9 mouse cellular contexts compared by ENCODE assay signal in genomic region chr8:64548054-64548850, GRCm38 (mm10).
A peak's percentile ranks its signal among the peaks of the same experiment; 100 is the strongest.
DNase-seq lines count a peak whose midpoint lies in the region; ATAC-seq and TF ChIP-seq lines count a peak whose summit lies in the region.
"Had no signal": no experiment of that assay in that cellular context is flagged by ENCODE, and none has a peak within 500 bp of the region (broad histone marks: within the 10 kb centered on the region; RNA-seq: fewer than 3 reads in every experiment).

No protein-coding gene starts in this region.

- intact Hi-C loops in left cerebral cortex, adult 2 months (cut with DNase I): loop anchor here (1.0 to 5.0 kb wide), 2 partner anchors 341 to 525 kb away; partner anchors contain the start of gene Tll1

- TF ChIP-seq CTCF in left cerebral cortex, adult 2 months (IDR thresholded peaks at IDR 0.05): peak; percentile 84
- TF ChIP-seq CTCF in brain, embryonic 14.5 days (IDR thresholded peaks at IDR 0.05; ENCODE audit: borderline replicate concordance, extremely low read depth, insufficient read depth, insufficient read length): peak; percentile 49; the same call in 1 of the 2 replicates

- H3K9me3 ChIP-seq in forebrain, embryonic 11.5 days (ENCODE audit: control insufficient read depth, low read length): no peaks in the 10 kb centered on the region
- H3K9me3 ChIP-seq in midbrain, embryonic 14.5 days (ENCODE audit: control insufficient read depth, low read length): no peaks in the 10 kb centered on the region
- H3K9me3 ChIP-seq: embryonic facial prominence, embryonic 15.5 days had no signal

- H3K36me3 ChIP-seq in forebrain, embryonic 11.5 days (ENCODE audit: control insufficient read depth, insufficient read depth, low read length): no peaks in the 10 kb centered on the region
- H3K36me3 ChIP-seq in midbrain, embryonic 14.5 days (ENCODE audit: control insufficient read depth, insufficient read depth, low read length): no peaks in the 10 kb centered on the region
- H3K36me3 ChIP-seq: embryonic facial prominence, embryonic 15.5 days had no signal

- TF ChIP-seq POLR2A in brain, embryonic 14.5 days (IDR thresholded peaks at IDR 0.05; ENCODE audit: borderline replicate concordance, extremely low read depth, insufficient read depth, insufficient read length, poor library complexity, severe bottlenecking): no peak

- H3K4me2 ChIP-seq in forebrain, embryonic 11.5 days (ENCODE audit: low read depth, low read length, severe bottlenecking): no peak overlapping the region
- H3K4me2 ChIP-seq in midbrain, embryonic 14.5 days (ENCODE audit: low read length): no peak overlapping the region
- H3K4me2 ChIP-seq: embryonic facial prominence, embryonic 15.5 days had no signal

- no peaks in the 10 kb centered on the region for H3K4me1 ChIP-seq in forebrain, embryonic 11.5 days (replicated peaks; ENCODE audit: control insufficient read depth, insufficient read depth, low read length)
- H3K4me1 ChIP-seq in midbrain, embryonic 14.5 days (ENCODE audit: control insufficient read depth, insufficient read depth, low read length): no peaks in the 10 kb centered on the region
- H3K4me1 ChIP-seq: embryonic facial prominence, embryonic 15.5 days; megakaryocyte, embryonic 14.5 days had no signal

- no peak overlapping the region for H3K27ac ChIP-seq in left cerebral cortex, adult 2 months
- H3K27ac ChIP-seq in forebrain, embryonic 11.5 days (ENCODE audit: low read depth, low read length): no peak overlapping the region
- no peak overlapping the region for H3K27ac ChIP-seq in midbrain, embryonic 14.5 days (replicated peaks; ENCODE audit: low read depth, low read length)
- H3K27ac ChIP-seq: embryonic facial prominence, embryonic 15.5 days had no signal

- no peak overlapping the region for H3K4me3 ChIP-seq in left cerebral cortex, adult 2 months
- H3K4me3 ChIP-seq in forebrain, embryonic 11.5 days (ENCODE audit: low read depth, low read length): no peak overlapping the region
- no peak overlapping the region for H3K4me3 ChIP-seq in midbrain, embryonic 14.5 days (replicated peaks; ENCODE audit: low read depth, low read length)
- H3K4me3 ChIP-seq: embryonic facial prominence, embryonic 15.5 days; megakaryocyte, embryonic 14.5 days had no signal

- H3K27me3 ChIP-seq in forebrain, embryonic 11.5 days (ENCODE audit: control insufficient read depth, insufficient read depth, low read length): no peaks in the 10 kb centered on the region
- H3K27me3 ChIP-seq in midbrain, embryonic 14.5 days (ENCODE audit: control insufficient read depth, insufficient read depth, low read length): no peaks in the 10 kb centered on the region
- H3K27me3 ChIP-seq: megakaryocyte, embryonic 14.5 days had no signal

- 27% methylated on average over 5 of the region's 5 CpGs for WGBS in forebrain, embryonic 11.5 days
- WGBS in midbrain, embryonic 14.5 days: 29% methylated on average over 5 of the region's 5 CpGs

- H3K9ac ChIP-seq in forebrain, embryonic 11.5 days (ENCODE audit: low read length): no peak overlapping the region
- H3K9ac ChIP-seq in midbrain, embryonic 14.5 days (replicated peaks; ENCODE audit: low read length): no peak overlapping the region
- H3K9ac ChIP-seq: embryonic facial prominence, embryonic 15.5 days had no signal

- peak; percentile 59 for ATAC-seq in forebrain, embryonic 11.5 days (replicated peaks; ENCODE audit: low FRiP score)
- ATAC-seq in midbrain, embryonic 14.5 days (ENCODE audit: low FRiP score, low TSS enrichment): peak; percentile 53; the same call in 1 of the 2 replicates
- no peak for ATAC-seq in megakaryocyte, adult 5-6 weeks (ENCODE audit: poor library complexity, severe bottlenecking)

- peak; percentile 14 to 23 for DNase-seq in left cerebral cortex, adult 2 months (ENCODE audit: extremely low spot score in 1 of 2, low spot score in 2 of 2)
- no peak for DNase-seq in left cerebral cortex, adult 8-10 months (ENCODE audit: low spot score in 2 of 2)
- DNase-seq in brain, embryonic 14.5 days (ENCODE audit: low read depth): peak; percentile 85
- no peak for DNase-seq in forebrain, embryonic 11.5 days (ENCODE audit: low spot score)
- peak; percentile 51 for DNase-seq in kidney, postnatal 14 days
- peak; percentile 89 for DNase-seq in midbrain, embryonic 14.5 days

Comparison
In these comparisons a context has a peak if more than half of its experiments do, and no peak if none do; other contexts are left out.
1. DNase-seq: peak in left cerebral cortex, adult 2 months (2 of 2), brain, embryonic 14.5 days (single experiment), kidney, postnatal 14 days (single experiment) and midbrain, embryonic 14.5 days (single experiment); none in left cerebral cortex, adult 8-10 months (0 of 2) and forebrain, embryonic 11.5 days (single experiment).